Mouse (Mus musculus): ENCODE measurements around the gene Rilpl1.

DNA sequence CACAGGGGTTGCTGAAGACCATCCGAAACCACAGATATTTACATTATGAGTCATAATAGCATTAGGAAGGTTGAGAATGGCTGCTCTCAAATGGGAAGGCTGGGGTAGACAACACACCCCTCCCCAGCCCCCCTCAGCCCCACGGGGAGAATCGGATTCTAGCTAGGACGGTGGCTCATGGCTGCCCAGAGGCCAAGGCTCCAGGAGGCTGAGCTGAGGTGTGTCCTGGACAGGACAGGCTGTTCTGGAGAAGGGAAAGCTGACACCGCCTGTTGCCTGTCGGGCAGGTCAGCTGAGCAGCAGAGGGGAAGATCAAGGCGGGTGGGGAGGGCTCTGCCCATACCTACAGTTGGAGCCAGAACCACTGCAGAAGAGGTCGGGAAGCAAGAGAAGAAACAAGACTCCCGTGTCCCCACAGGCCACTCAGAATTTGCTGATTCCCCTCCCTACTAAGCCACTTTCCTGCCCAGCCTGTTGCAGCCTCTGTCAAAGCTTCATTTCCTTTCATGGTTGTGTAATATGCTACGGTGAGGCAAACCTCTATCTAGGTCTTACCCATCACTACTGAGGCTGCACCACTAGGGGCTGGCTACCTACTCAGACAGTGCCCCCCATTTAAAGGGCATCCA is 24.3 kb downstream of the Rilpl1 start:
- TF ChIP-seq CTCF (IDR thresholded peaks at IDR 0.05; ENCODE audit: control insufficient read depth, insufficient read depth, insufficient replicate concordance, low read depth, low read length): no peak
- TF ChIP-seq POLR2A (IDR thresholded peaks at IDR 0.05; ENCODE audit: control insufficient read depth, low read depth, low read length): no peak

Measured in testis, adult 2 months (tissue).